Mouse (Mus musculus) CH12.LX (cell line): Measurements from ENCODE around the gene H2afb2. TPM values are rescaled to one million over a fixed set of nuclear protein-coding genes. Genes with fewer than 3 reads are reported as not detected.

Experiments
- DNase-seq: peaks from one replicate; pipeline ENCODE4 v3.0.0-alpha.2; 2013; ENCODE audit errors: extremely low read depth
- H3K27ac ChIP-seq: 2 replicates; pipeline ENCODE4 v1.5.1; 2012; ENCODE audit warnings: low read depth, mild to moderate bottlenecking, control low read depth, moderate library complexity; ENCODE audit not compliant: insufficient read depth
- H3K27me3 ChIP-seq: replicated peaks from 2 replicates; pipeline ENCODE3; 2012; ENCODE audit warnings: inconsistent platforms
- H3K36me3 ChIP-seq, 2 experiments: replicated peaks in 1 of 2; 2 replicates each; pipeline versions ENCODE3 to v1.6.1; 2012; ENCODE audit warnings: inconsistent platforms in 1 of 2, low read length in 1 of 2, mild to moderate bottlenecking in 1 of 2, mixed read lengths in 1 of 2, moderate library complexity in 1 of 2; ENCODE audit not compliant: control insufficient read depth in 1 of 2, insufficient read depth in 1 of 2
- H3K4me1 ChIP-seq, 2 experiments: 2 replicates each; pipeline ENCODE4 v1.6.1; 2012; ENCODE audit warnings: inconsistent platforms in 1 of 2, moderate library complexity in 1 of 2; ENCODE audit not compliant: insufficient read depth in 2 of 2, control insufficient read depth in 1 of 2
- H3K4me2 ChIP-seq: 2 replicates; pipeline ENCODE4 v1.6.1; 2012; ENCODE audit warnings: low read depth, mild to moderate bottlenecking, control low read depth; ENCODE audit not compliant: poor library complexity, insufficient read depth, severe bottlenecking
- H3K4me3 ChIP-seq, 3 experiments: fragments of 150-350 bp in 1 of 3; sonication (generic) in 1 of 3; replicated peaks in 1 of 3; 2 replicates each; pipeline versions ENCODE3 to v1.5.1; 2011 to 2012; ENCODE audit warnings: low read depth in 2 of 3, low read length in 2 of 3, mild to moderate bottlenecking in 2 of 3, moderate library complexity in 2 of 3, control low read depth in 1 of 3, improper control_type of control experiment in 1 of 3, inconsistent platforms in 1 of 3, mixed read lengths in 1 of 3; ENCODE audit not compliant: poor library complexity in 1 of 3
- H3K79me2 ChIP-seq: replicated peaks from 2 replicates; pipeline ENCODE4 v1.6.1; 2012; ENCODE audit warnings: mild to moderate bottlenecking, moderate library complexity; ENCODE audit not compliant: control insufficient read depth, poor library complexity, insufficient read depth, severe bottlenecking; ENCODE audit errors: extremely low read depth
- H3K9ac ChIP-seq: 2 replicates; pipeline ENCODE4 v1.6.1; 2012; ENCODE audit warnings: low read depth, mild to moderate bottlenecking, control low read depth, moderate library complexity; ENCODE audit not compliant: insufficient read depth
- H3K9me3 ChIP-seq: replicated peaks from 2 replicates; pipeline ENCODE3; 2012; ENCODE audit warnings: low read length, inconsistent platforms, mixed read lengths
- CHD2 ChIP-seq: IDR thresholded peaks from 2 replicates; pipeline ENCODE4 v1.6.1; 2011; ENCODE audit warnings: low read length, improper control_type of control experiment
- E2F4 ChIP-seq: IDR thresholded peaks from 2 replicates; pipeline ENCODE4 v1.6.1; 2011; ENCODE audit warnings: low read depth, low read length, improper control_type of control experiment; ENCODE audit not compliant: insufficient replicate concordance
- ELF1 ChIP-seq: IDR thresholded peaks from 2 replicates; pipeline ENCODE4 v1.6.1; 2014; ENCODE audit warnings: low read depth, mild to moderate bottlenecking, inconsistent platforms, low read length, improper control_type of control experiment
- HCFC1 ChIP-seq: IDR thresholded peaks from 2 replicates; pipeline ENCODE4 v1.6.1; 2012; ENCODE audit warnings: low read depth, mild to moderate bottlenecking, inconsistent platforms, low read length, improper control_type of control experiment
- IRF4 ChIP-seq: IDR thresholded peaks from 2 replicates; pipeline ENCODE4 v1.6.1; 2014; ENCODE audit warnings: low read depth, mild to moderate bottlenecking, inconsistent platforms, low read length, improper control_type of control experiment
- JUND ChIP-seq: conservative IDR thresholded peaks from 2 replicates; pipeline ENCODE4 v1.6.1; 2011; ENCODE audit warnings: low read depth, low read length, improper control_type of control experiment
- MXI1 ChIP-seq: IDR thresholded peaks from 2 replicates; pipeline ENCODE4 v1.6.1; 2011; ENCODE audit warnings: mild to moderate bottlenecking, low read depth, low read length, improper control_type of control experiment
- NRF1 ChIP-seq: IDR thresholded peaks from 2 replicates; pipeline ENCODE4 v1.6.1; 2014; ENCODE audit warnings: low read depth, mild to moderate bottlenecking, inconsistent platforms, low read length, improper control_type of control experiment, moderate library complexity
- PAX5 ChIP-seq: IDR thresholded peaks from 2 replicates; pipeline ENCODE4 v1.6.1; 2012; ENCODE audit warnings: low read length, inconsistent platforms, mixed read lengths
- RCOR1 ChIP-seq: conservative IDR thresholded peaks from 2 replicates; pipeline ENCODE4 v1.6.1; 2012; ENCODE audit warnings: low read depth, mild to moderate bottlenecking, inconsistent platforms, low read length, improper control_type of control experiment
- SMC3 ChIP-seq: IDR thresholded peaks from 2 replicates; pipeline ENCODE4 v1.6.1; 2011; ENCODE audit warnings: low read depth, low read length, improper control_type of control experiment
- TBP ChIP-seq: conservative IDR thresholded peaks from 2 replicates; pipeline ENCODE4 v1.6.1; 2011; ENCODE audit warnings: low read depth, low read length, improper control_type of control experiment
- UBTF ChIP-seq: IDR thresholded peaks from 2 replicates; pipeline ENCODE4 v1.6.1; 2012; ENCODE audit warnings: low read depth, mild to moderate bottlenecking, inconsistent platforms, low read length, improper control_type of control experiment, moderate library complexity
- USF2 ChIP-seq: conservative IDR thresholded peaks from 2 replicates; pipeline ENCODE4 v1.6.1; 2011; ENCODE audit warnings: low read depth, low read length, improper control_type of control experiment
- ZC3H11A ChIP-seq: IDR thresholded peaks from 2 replicates; pipeline ENCODE4 v1.6.1; 2012; ENCODE audit warnings: low read depth, mild to moderate bottlenecking, inconsistent platforms, low read length, improper control_type of control experiment
- ZMIZ1 ChIP-seq: IDR thresholded peaks from 2 replicates; pipeline ENCODE4 v1.6.1; 2012; ENCODE audit warnings: low read depth, mild to moderate bottlenecking, inconsistent platforms, low read length, improper control_type of control experiment
- ZNF384 ChIP-seq: IDR thresholded peaks from 2 replicates; pipeline ENCODE4 v1.6.1; 2012; ENCODE audit warnings: low read depth, low read length, improper control_type of control experiment, inconsistent platforms
- dilution Hi-C: fragments of 300-500 bp; cut with MboI; formaldehyde crosslinking; loops from 2 replicates; pipeline ENCODE4 v1.14.3; 2020; ENCODE audit warnings: low sequenced_read_pairs; ENCODE audit not compliant: extremely low pct_unique_long_range_greater_than_20kb, extremely low pct_ligation_motif_present
- in situ Hi-C: fragments of 300-500 bp; cut with MboI; formaldehyde crosslinking; loops from 3 replicates; pipeline ENCODE4 v1.14.3; 2019; ENCODE audit warnings: low sequenced_read_pairs, low pct_ligation_motif_present, low pct_unique_long_range_greater_than_20kb, mixed read lengths
- polyA plus RNA-seq: library from polyadenylated mRNA; unstranded; fragments of >175 nt; gene quantifications from 2 replicates; pipeline ENCODE4 v1.2.1, GENCODE M21; 2012; ENCODE audit warnings: low read depth; ENCODE audit not compliant: insufficient read length
- total RNA-seq, 2 experiments: library from RNA; depleted of rRNA; stranded (reverse); fragments of 300-350 nt in 1 of 2; fragments of >200 nt in 1 of 2; gene quantifications; 2 replicates each; pipeline ENCODE4 v1.2.3; 2012 to 2014

H2afb2 gene
- total RNA-seq (2012; rRNA removed): not detected in 2 replicates
- not detected in 2 replicates for total RNA-seq (2014; rRNA removed)
- polyA plus RNA-seq: not detected in 2 replicates

- H3K9me3 ChIP-seq: no peaks in the 10 kb centered on the region
- no peaks in the 10 kb centered on the region for H3K27me3 ChIP-seq
- H3K79me2 ChIP-seq: no peaks in the 10 kb centered on the region
- H3K4me2 ChIP-seq: no peak within 1 kb of the TSS
- H3K27ac ChIP-seq: no peak within 1 kb of the TSS
- DNase-seq: no peak
- no peaks in the 10 kb centered on the region for H3K36me3 ChIP-seq
- TF ChIP-seq UBTF (no peak), ZMIZ1 (no peak), E2F4 (no peak), ZC3H11A (no peak), MXI1 (no peak), NRF1 (no peak), ZNF384 (no peak), PAX5 (no peak), CHD2 (no peak), USF2 (no peak), SMC3 (no peak), RCOR1 (no peak), HCFC1 (no peak), JUND (no peak), ELF1 (no peak), TBP (no peak), IRF4 (no peak)
- in situ Hi-C loops (no loop called here), dilution Hi-C loops (no loop called here)
- no peak within 1 kb of the TSS for H3K9ac ChIP-seq
- no peak within 1 kb of the TSS for H3K4me3 ChIP-seq
- H3K4me1 ChIP-seq: no peaks in the 10 kb centered on the region
These were observed at the start of gene H2afb2 for GRCm38 (mm10) chrX:116680878-116681277. Gene H2afb2, plus strand, starts transcription at chrX:116681178.

Other genes starting within 250 kb of the H2afb2 start
- not detected in 2 replicates for gene Cpxcr1, start 232.2 kb upstream of the H2afb2 start, total RNA-seq (2012; rRNA removed)
- gene Cpxcr1, start 232.2 kb upstream of the H2afb2 start, total RNA-seq (2014; rRNA removed): not detected in 2 replicates
- not detected in 2 replicates for gene Cpxcr1, start 232.2 kb upstream of the H2afb2 start, polyA plus RNA-seq